Mouse (Mus musculus) E14TG2a.4 (cell line): Measurements from ENCODE around the gene Rab4a.

ENCODE experiments used
- CTCF ChIP-seq: conservative IDR thresholded peaks from 2 replicates; pipeline ENCODE4 v1.5.1; 2014; ENCODE audit warnings: low read length
- NANOG ChIP-seq: IDR thresholded peaks from 2 replicates; pipeline ENCODE4 v1.6.1; 2014; ENCODE audit warnings: borderline replicate concordance, low read length, mixed read lengths
- POU5F1 ChIP-seq: IDR thresholded peaks from 2 replicates; pipeline ENCODE4 v1.6.1; 2014; ENCODE audit warnings: low read length, borderline replicate concordance

DNA sequence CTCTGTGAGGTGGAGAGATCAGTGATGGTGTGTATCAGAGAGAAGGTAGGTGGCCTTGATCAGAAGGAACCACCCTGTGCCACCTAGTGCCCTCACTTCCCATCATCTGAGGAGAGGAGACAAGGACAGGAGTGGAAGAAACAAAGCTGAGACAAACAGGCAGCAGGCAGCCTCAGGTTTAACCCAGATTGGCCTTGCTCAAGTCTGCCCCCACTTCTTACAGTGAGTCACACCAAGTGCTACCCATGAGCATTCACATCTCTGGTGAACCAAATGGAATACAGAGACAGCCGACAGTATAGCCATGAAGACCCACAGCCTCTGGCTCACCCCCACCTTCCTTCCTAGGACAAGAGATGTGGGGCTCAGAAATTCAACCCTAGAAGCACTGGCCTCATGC, 46.9 kb upstream of the Rab4a start:
- TF ChIP-seq CTCF (no peak), POU5F1 (no peak), NANOG (no peak)
